Mouse (Mus musculus): ENCODE data around the gene Acta2. TPM values are rescaled to one million over a fixed set of nuclear protein-coding genes. Genes with fewer than 3 reads are reported as not detected.

Acta2 gene
- total and polyA plus RNA-seq, 3 experiments, result 0.13 to 0.31 TPM; not detected in 1

DNA sequence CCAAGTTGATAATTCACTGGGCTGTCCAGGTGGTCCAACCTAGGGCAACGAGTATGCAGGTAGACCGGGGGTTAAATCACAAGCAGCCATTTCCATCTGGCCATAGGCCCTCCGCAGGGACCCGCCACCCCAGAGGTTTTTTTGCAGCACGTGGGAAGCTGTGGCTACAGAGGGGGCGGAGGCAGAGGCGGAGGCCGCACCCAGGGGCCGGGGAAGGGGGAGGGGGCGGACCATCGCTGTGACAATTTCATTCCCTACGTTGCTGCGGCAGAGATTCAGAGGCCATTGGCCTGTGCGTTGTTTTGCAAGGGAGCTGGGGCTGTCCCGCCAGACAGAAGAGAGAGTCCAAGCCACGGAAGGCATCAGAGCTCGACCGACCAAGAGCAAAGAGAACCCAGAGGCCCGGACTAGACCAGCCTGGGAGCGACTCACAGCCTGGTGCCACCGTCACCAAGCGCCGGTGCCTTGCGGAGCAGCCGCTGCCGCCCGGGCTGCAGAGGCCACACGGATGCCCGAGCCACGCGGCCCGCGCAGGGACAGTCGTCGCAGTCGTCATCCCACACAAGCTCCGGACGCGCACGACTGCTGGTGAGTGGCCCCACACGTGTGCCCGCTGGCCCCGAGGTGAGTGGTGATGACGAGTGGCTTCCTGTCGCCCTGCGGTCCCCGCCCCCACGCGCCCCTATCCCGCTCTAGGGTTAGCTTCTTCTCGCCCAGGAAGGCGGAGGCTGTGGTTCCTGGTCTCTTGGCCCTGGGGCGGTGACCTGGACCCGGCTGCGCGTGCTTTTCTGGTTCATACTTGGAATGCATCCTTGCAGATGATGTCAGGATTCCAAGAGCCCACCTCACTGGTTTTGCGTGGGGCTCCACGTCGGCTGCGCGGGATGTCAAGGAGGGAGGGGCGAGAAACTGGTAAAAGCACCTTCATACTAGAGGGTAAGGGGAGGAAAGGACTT lies 63.1 kb downstream of the Acta2 start, which contains the start of gene Stambpl1 (continued):
- no peak for TF ChIP-seq GABPA (IDR thresholded peaks at IDR 0.05; ENCODE audit: insufficient replicate concordance, low read depth, low read length)

DNA sequence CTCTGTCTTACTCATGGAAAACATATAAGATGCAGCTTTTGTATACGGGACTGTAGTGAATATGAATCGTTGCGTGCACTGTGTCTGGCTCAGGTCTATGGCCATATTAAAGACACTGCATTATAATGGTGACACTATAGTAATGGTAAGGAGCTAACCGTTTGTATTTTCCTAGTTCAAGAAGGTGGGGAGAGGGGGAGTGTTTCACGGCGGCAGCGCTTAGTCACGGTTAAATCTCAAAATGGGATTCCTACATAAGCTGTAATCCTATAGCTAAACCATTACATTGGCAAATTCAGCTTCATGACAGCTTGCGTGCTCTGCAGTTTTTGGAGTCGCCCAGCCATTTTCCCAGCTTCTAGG lies 63.8 kb downstream of the Acta2 start:
- no peak overlapping the region for H3K9ac ChIP-seq (ENCODE audit: insufficient read depth, low read depth)
- no peak overlapping the region for H3K27ac ChIP-seq (ENCODE audit: insufficient read depth, low read depth)
- no peak for DNase-seq (ENCODE audit: extremely low read depth)
- peaks cover 40% of the 10 kb centered on the region for H3K79me2 ChIP-seq (replicated peaks; ENCODE audit: control insufficient read depth, extremely low read depth, insufficient read depth, poor library complexity, severe bottlenecking)
- dilution Hi-C loops (cut with MboI; ENCODE audit: extremely low pct_ligation_motif_present, extremely low pct_unique_long_range_greater_than_20kb, low sequenced_read_pairs), result no loop called here
- H3K27me3 ChIP-seq (replicated peaks), result no peaks in the 10 kb centered on the region
- peak overlapping the region in 1 of 3 experiments; percentile 89 for H3K4me3 ChIP-seq (replicated peaks in 1 of 3; ENCODE audit: low read depth in 2 of 3, low read length in 2 of 3, poor library complexity in 1 of 3)
- in situ Hi-C loops (cut with MboI; ENCODE audit: low pct_ligation_motif_present, low pct_unique_long_range_greater_than_20kb, low sequenced_read_pairs), result no loop called here
- H3K4me2 ChIP-seq (ENCODE audit: insufficient read depth, low read depth, poor library complexity, severe bottlenecking), result peak overlapping the region; percentile 44; the same call in 1 of the 2 replicates
- no peak for TF ChIP-seq BHLHE40 (IDR thresholded peaks at IDR 0.05; ENCODE audit: low read depth, low read length)
- TF ChIP-seq MEF2A (IDR thresholded peaks at IDR 0.05; ENCODE audit: borderline replicate concordance, low read depth, low read length), result no peak
- TF ChIP-seq PAX5 (IDR thresholded peaks at IDR 0.05; ENCODE audit: low read length), result no peak
- no peak for TF ChIP-seq CTCF (conservative IDR thresholded peaks at IDR 0.05 in 1 of 2, IDR thresholded peaks at IDR 0.05 in 1 of 2; ENCODE audit: low read depth in 2 of 2, low read length in 2 of 2)
- no peak for TF ChIP-seq MYC (IDR thresholded peaks at IDR 0.05; ENCODE audit: low read depth, low read length)
- TF ChIP-seq ZKSCAN1 (IDR thresholded peaks at IDR 0.05; ENCODE audit: borderline replicate concordance, low read depth, low read length), result no peak
- no peak for TF ChIP-seq USF2 (conservative IDR thresholded peaks at IDR 0.05; ENCODE audit: low read depth, low read length)
- TF ChIP-seq ZMIZ1 (IDR thresholded peaks at IDR 0.05; ENCODE audit: low read depth, low read length), result no peak
- TF ChIP-seq RAD21 (IDR thresholded peaks at IDR 0.05; ENCODE audit: low read depth, low read length), result no peak
- peaks cover 3 to 33% of the 10 kb centered on the region in 2 experiments; a peak in 2 of 4 replicates for H3K4me1 ChIP-seq (ENCODE audit: control insufficient read depth in 1 of 2, insufficient read depth in 2 of 2)
- no peaks in the 10 kb centered on the region for H3K9me3 ChIP-seq (replicated peaks; ENCODE audit: low read length)
- H3K36me3 ChIP-seq (replicated peaks in 1 of 2; ENCODE audit: control insufficient read depth in 1 of 2, insufficient read depth in 1 of 2, low read length in 1 of 2), result no peaks in the 10 kb centered on the region

Other genes with a start within 250 kb of the Acta2 start
- not detected in 2 replicates for gene Lipk, start 247.3 kb downstream of the Acta2 start, total RNA-seq (2012; rRNA removed)
- gene Lipk, start 247.3 kb downstream of the Acta2 start, total RNA-seq (2014; rRNA removed), result not detected in 2 replicates
- gene Lipk, start 247.3 kb downstream of the Acta2 start, polyA plus RNA-seq (2012; ENCODE audit: insufficient read length, low read depth), result not detected in 2 replicates
- not detected in 2 replicates for gene Lipn, start 188.2 kb downstream of the Acta2 start, total RNA-seq (2012; rRNA removed)
- gene Lipn, start 188.2 kb downstream of the Acta2 start, total RNA-seq (2014; rRNA removed), result not detected in 2 replicates
- gene Lipn, start 188.2 kb downstream of the Acta2 start, polyA plus RNA-seq (2012; ENCODE audit: insufficient read length, low read depth), result not detected in 2 replicates
- gene Lipm, start 154.7 kb downstream of the Acta2 start, total RNA-seq (2012; rRNA removed), result not detected in 2 replicates
- gene Lipm, start 154.7 kb downstream of the Acta2 start, total RNA-seq (2014; rRNA removed), result not detected in 2 replicates
- gene Lipm, start 154.7 kb downstream of the Acta2 start, polyA plus RNA-seq (2012; ENCODE audit: insufficient read length, low read depth), result not detected in 2 replicates
- not detected in 2 replicates for gene Ankrd22, start 89.5 kb downstream of the Acta2 start, total RNA-seq (2012; rRNA removed)
- not detected in 2 replicates for gene Ankrd22, start 89.5 kb downstream of the Acta2 start, total RNA-seq (2014; rRNA removed)
- not detected in 2 replicates for gene Ankrd22, start 89.5 kb downstream of the Acta2 start, polyA plus RNA-seq (2012; ENCODE audit: insufficient read length, low read depth)
- gene Stambpl1, start 63.4 kb downstream of the Acta2 start, total RNA-seq (2012; rRNA removed), result 24.8 and 29.7 TPM in 2 replicates
- 48.2 and 54.9 TPM in 2 replicates for gene Stambpl1, start 63.4 kb downstream of the Acta2 start, total RNA-seq (2014; rRNA removed)
- gene Stambpl1, start 63.4 kb downstream of the Acta2 start, polyA plus RNA-seq (2012; ENCODE audit: insufficient read length, low read depth), result 37.9 and 40.6 TPM in 2 replicates
- gene Fas, start 35.1 kb upstream of the Acta2 start, total RNA-seq (2012; rRNA removed), result 22.4 and 38.3 TPM in 2 replicates
- gene Fas, start 35.1 kb upstream of the Acta2 start, total RNA-seq (2014; rRNA removed), result 54.1 and 60.8 TPM in 2 replicates
- 20.8 and 24.3 TPM in 2 replicates for gene Fas, start 35.1 kb upstream of the Acta2 start, polyA plus RNA-seq (2012; ENCODE audit: insufficient read length, low read depth)
- gene Ch25h, start 219.6 kb upstream of the Acta2 start, total RNA-seq (2012; rRNA removed), result not detected in 2 replicates
- not detected in 2 replicates for gene Ch25h, start 219.6 kb upstream of the Acta2 start, total RNA-seq (2014; rRNA removed)
- not detected in 2 replicates for gene Ch25h, start 219.6 kb upstream of the Acta2 start, polyA plus RNA-seq (2012; ENCODE audit: insufficient read length, low read depth)

All from CH12.LX (cell line).